Mouse (Mus musculus): ENCODE results near the gene Akap6.

DNA sequence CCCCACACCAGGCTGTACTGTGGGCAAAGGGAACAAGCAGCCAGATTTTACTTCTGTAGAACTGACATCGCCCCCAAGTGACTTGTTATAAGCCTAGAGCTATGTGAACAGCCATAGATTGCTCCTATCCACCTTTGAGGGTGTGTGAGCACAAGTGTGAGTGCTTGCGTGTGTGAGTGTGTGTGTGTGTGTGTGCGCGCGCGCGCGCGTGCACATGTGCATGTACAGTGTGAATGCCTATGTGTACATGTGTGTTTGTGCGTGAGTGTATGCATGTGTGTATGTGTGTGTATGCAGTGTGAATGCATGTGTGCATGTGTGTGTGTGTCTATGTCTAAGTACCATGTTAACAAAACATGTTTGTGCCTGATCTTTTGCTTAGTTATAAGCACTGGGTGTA lies 445.6 kb downstream of the Akap6 start:
- TF ChIP-seq EP300 (IDR thresholded peaks at IDR 0.05; ENCODE audit: low read depth) (no peak), CTCF (IDR thresholded peaks at IDR 0.05; ENCODE audit: low read depth) (no peak)
